Mouse (Mus musculus) spleen, postnatal 36 days (tissue): ENCODE data around the gene Trpv4.

ENCODE experiments used
- DNase-seq, 2 experiments: peaks; one replicate each; pipeline ENCODE4 v3.0.0; 2022; ENCODE audit warnings: low spot score in 2 of 2, mixed read lengths in 1 of 2

Trpv4 gene

DNA sequence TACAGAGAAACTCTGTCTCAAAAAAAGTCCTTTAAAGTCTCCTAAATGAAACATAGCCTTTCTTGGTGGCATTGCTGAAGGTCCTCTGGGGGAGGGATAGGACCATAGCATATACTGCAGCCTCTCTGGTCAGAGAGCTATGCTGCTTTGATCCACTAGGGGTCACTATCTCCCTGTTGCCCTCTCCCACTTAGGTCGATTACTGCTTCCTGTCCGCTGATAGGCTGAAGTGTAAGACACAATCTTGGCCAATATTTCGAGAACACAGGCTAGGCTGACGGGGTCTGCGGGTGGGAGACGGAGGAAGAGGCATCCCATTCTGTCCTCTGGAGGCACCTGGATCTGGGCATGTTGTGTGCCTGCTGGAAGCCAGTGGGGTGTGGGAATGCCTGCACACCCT lies 37.9 kb downstream of the Trpv4 start:
- DNase-seq, result no peak

DNA sequence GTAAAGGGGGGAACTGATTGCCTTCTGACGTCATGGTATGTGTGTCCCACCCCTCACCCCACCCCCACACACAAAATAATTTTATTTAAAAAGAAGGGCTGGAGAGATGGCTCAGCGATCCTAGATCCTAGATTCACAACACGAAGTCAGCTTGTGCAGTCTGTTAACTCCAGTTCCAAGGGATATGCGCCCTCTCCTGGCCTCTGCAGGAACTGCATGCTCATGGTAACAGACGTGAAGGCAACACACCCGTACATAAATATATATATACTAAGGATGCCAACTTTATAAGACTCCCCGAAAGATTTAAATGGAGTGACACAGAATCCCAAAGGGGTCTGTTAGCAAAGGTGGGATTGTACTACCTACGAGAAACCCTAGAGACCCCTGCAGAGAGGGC lies 39.4 kb downstream of the Trpv4 start:
- peak in 1 of 2 experiments; percentile 38 for DNase-seq

DNA sequence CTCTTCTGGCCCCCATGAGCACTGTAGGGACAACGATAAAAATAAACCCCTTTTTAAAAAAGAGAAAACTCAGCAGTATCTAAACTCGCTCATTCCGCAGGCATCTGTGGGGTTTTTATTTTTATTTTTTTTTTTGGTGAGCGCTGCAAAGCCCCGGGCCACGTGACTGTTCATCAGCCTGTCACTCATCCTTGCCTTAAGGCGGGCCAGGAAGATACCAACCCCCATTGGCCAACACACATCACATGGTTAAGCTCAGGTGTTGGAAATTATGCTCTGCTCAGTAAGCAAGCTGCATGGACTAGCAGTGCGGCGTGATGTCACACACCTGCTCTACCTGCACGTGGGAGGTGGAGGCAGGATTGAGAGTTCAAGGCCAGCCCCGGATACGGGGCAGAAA lies 40.4 kb downstream of the Trpv4 start:
- no peak for DNase-seq

DNA sequence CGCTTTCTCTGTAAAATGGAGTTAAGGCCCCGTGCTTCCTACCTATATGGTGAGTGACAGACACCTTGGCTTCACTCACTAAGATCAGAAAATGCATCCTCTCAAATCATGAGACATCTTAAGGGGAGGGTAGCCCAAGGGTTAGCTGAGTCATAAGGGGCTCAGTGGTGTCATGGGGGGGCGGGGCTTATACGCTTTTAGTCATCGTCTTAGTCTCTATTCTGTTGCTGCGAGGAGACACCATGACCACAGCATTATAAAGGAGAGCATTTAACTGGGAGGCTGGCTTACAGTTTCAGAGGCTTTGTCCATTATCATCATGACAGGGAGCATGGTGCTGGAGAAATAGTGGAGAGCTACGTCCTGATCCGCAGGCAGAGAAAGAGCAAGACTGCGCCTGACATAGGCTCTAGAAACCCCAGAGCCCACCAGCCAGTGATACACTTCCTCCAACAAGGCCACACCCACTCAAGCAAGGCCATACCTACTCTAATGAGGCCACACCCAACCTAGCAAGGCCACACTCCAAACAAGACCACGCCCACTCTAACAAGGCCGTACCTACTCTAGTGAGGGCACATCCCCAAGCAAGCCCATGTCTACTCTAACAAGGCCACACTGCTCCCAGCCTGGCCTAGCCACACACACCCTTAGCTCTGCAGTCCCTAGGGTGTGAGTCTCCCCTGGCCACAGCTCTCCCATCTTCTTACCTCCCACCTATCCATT lies 41.7 kb downstream of the Trpv4 start:
- no peak for DNase-seq

DNA sequence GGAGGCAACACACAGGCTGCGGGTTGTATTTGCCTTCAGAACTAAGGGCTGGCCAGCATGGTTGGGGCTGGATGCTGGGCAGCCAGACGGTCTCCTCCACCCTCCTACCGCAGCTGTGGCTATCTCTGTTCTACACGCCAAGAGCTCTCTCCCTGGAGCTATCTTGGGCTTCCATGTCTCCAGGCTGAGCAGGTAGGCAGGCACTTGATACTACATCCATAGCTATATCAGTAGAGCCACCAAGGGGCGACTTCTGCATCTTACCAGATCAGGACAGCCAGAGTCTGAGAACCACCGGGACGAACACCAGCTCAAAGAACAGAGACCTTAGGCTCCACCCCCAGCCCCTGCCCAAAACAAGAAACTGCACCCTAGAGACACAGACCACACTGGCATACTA lies 43.4 kb downstream of the Trpv4 start:
- DNase-seq, result no peak

DNA sequence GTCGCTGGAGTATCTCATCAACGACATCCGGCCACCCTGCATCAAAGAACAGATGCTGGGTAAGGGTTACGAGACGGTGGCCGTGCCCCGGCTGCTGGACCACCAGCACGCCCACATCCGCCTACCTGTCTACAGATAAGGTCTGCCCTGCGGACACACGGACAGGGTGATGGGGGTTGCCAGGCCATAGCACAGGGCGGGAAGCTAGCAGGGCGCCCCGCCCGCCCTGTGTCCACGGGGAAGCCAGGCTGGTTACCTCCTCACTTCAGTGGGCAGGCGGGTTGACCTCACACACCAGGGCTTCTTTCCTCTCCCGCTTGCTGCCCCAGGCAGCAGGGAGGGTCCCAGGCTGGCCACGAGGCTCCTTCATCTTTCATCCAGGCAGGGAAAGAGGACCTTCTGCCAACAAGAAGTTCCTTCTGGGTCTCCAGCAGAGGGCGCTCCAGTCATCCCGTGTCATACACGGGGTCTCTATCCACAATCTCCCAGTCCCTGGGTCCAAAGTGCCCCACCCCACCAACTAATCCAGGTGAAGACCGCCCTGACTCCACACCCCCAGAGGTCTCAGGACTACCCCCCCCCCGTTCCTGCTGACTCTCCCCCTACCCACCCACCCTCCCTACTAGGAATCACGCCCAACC lies 46.1 kb downstream of the Trpv4 start:
- DNase-seq, result no peak

DNA sequence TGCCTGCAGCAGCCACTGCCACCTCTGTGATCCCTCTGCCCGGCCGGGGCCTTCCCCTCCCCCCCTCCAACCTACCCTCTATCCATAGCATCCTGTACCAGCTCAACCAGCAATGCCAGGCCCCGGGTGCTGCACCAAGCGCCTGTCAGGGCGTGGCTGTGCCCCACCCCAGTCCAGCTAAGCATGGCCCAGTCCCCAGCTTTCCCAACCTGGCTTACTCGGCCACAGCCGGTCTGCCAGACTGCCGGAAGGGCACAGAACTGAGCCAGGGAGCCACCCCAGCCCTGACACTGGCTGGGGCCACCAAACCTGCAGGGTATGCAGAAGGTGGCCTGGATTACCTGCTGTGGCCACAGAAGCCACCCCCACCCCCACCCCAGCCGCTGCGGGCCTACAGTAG lies 47.0 kb downstream of the Trpv4 start:
- DNase-seq, result no peak

DNA sequence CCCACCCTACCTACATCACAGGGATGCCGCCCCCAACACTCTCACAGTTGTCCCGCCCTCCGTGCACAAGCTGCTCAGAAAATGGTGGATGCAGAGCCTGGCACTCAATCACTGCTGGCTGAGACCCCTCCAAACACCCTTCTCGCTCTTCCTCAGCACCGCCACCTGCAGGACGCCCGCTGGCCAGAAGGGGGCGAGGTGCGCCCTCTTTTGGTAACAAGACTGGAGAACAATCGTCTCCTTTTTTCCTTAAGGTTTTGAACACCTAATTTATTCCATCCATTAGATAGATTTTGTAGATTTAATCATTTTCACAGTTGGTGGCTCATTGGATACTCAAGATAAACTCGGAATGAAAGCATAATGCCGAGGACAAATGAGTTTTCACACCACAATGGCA lies 49.7 kb downstream of the Trpv4 start:
- peak; percentile 55 to 63 for DNase-seq

DNA sequence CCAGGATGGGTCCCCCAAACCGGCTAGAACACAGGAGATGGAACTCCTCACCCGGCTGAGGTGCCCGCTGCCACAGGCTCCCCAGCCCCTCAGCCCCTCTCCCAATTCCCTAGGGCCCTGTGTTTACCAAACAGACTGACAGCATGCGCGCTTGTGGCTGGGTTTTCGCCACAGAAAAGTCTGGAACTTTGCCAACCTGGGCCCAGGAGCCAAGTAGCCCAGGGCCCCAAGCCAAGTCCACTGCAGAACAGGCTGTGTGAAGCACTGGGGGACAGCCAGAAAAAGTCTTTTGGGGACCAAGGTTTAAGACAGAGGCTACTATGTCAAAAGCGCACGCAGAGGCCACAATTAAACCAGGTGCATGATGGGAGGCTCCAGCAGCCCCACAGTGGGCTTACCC lies 50.6 kb downstream of the Trpv4 start:
- DNase-seq, result no peak

DNA sequence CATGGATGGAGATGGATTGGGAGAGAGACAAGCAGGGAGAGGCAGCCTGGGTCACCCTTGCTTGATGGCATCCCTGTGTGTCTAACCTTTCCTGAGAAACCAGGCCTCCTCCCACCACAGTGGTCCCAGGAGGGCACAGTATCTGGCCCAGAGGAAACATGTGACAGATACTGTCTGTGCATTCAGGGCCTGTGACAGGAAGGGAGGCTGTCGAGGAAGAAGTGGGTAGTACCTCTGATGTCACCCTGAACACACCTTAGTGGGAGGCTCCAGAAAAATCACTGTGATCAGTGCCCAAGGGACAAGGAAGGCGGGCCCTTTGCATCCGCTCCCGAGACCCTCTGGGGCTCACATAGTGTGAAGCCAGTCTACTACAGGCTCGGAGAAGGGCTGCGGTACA lies 52.2 kb downstream of the Trpv4 start:
- peak; percentile 71 to 73 for DNase-seq

DNA sequence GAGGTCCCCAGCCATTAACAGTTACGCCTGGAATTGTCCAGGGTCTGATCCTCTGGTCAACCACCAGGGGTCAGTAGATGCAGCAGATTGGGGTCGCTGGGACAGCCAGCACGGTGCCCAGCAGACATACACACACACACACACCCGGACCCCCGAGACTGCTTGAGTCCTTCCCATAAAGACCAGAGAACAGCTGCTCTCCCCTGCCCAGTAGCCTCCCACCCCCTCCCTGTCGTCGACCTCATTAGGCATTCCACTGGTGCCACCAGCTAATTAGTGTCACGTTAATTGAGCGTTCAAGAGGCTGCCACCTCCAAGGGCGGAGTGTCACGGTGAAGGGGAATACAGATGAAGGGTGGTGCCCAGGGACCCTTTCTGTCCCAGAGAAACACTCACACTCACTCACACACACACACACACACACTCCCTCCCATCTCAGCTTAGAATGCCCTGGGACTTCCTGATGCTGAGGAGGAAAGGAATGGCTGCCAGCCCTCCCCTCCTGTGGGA lies 53.4 kb downstream of the Trpv4 start:
- DNase-seq, result no peak

DNA sequence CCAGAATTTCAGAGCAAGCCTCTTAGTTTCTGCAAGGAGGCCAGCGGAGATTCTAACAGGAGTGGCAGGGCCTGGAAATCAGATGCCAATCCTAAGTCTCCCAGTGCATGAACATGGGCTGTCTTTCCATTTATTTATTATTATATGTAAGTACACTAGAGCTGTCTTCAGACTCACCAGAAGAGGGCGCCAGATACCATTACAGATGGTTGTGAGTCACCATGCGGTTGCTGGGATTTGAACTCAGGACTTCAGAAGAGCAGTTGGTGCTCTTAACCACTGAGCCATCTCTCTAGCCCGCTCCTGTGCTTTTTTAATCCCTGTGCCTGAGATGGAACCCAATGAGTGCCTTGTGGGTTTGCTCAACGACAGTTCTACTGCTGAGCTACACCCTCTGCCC lies 54.2 kb downstream of the Trpv4 start:
- DNase-seq, result no peak

DNA sequence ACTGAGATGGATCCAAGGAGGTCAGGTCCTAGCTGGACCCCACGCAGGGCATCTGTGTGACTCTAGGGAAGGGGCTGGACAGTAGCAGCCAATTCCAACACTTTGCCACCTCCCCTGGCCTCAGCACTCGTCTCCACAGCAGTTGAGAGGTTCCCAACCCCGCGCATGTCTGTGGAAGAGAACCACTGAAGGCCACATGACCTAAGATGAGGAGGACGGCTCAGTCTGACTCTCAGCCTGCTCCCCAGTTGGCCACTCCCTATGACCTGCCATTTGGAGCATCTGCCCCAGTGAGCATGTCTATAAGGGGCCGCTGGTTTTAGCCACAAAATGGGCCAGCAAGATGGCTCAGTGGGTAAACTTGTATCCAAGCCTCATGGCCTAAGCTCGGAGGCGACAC lies 56.2 kb downstream of the Trpv4 start:
- DNase-seq, result no peak

DNA sequence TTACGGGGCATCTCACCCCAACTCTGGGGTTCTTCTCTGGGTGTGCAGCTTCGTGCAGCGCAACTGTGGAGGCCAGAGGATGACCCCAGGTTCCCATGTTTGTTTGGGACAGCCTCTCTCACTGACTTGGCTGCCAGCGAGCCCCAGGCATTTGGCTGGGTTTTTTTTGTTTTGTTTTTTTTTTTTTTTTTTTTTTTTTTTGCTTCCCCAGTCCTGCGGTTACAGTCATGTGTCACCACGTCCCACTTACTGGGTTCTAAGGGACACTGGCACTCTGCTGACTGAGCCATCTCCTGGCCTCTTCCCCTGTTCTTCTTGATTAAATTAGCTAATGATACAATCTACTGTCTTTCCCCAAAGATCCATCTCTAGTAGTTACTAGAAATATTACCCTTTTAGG lies 60.6 kb downstream of the Trpv4 start:
- no peak for DNase-seq

DNA sequence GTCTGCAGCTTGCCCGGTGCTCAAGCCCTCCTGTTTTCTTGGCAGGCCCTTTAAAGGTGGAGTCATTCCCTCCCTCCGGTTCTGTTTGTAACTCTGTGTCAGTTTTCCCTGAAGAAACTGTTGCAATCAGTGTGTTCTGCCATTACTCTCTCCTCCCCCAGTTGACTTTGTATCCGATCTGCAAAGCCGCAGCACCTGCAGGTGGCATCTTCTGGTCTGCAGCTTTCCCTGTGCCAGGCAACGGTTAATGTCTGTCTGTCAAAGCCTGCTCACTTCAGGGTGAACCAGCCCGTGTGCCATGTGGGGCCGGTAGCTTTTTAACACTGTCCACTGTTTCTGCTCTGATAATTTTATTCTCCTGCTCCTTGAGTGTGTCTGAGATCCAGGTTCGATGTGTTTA lies 61.0 kb downstream of the Trpv4 start:
- DNase-seq, result peak; percentile 68 to 69

DNA sequence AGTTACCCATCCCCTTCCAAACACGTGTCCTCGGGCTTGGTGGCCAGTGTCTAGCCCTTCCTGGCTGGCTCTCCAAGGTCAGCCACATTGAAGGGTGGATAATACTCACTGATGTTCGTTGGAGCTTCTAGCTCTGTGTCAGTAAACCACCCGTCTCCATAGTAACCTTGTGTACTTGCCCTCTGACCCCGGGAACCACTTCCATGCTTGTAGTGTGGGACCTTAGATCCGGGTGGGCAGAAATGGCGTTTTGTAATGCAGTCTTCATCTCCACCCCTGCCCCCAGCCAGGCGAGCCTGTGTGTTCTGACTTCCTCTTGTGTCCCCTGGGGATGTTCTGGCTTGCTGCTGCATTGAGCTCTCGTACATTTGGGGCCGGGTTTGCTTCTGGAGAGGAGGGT lies 61.6 kb downstream of the Trpv4 start:
- peak; percentile 87 to 90 for DNase-seq

DNA sequence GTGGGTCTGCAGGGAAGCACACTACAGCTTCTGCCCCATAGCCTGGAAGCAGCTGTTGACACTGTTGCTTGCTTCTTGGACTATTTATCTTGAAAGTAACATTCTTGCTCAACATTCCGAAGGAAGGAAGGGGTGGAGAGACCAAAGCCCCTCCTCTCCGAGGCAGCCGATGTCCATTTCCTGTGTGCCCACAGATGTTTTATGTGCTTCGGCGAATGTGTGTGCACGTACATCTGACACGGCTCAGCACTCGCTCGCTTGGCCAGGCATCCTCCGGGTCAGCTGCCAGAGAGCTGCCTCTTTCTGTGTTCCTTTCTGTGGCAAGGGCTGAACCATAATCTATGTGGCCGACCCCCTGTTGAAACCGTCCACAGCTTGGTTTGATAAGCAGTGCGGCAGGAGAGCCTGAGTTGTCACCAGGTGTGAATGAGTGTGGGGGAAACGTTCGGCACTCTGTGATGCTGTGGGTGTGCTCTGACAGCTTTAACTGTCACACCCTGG lies 63.4 kb downstream of the Trpv4 start:
- peak; percentile 75 to 79 for DNase-seq

DNA sequence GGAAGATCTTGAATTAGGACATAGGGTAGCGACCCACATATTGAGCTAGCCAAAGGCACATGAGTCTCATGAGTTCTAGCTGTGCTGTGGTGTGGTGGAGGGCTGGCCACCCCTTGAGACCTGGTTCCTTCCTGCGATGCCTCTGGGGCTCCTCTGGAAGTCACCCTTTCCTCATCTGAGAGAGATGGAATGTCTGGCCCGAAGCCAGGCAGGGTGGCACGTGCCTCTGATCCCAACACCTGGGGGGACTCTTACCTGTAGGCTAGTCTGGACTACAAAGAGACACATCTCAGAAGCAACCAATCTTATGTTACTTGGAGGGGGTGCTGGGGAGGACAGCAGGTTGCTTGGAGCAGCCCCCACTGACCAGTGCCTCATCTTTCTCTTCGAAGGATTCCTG lies 64.3 kb downstream of the Trpv4 start:
- DNase-seq, result no peak

DNA sequence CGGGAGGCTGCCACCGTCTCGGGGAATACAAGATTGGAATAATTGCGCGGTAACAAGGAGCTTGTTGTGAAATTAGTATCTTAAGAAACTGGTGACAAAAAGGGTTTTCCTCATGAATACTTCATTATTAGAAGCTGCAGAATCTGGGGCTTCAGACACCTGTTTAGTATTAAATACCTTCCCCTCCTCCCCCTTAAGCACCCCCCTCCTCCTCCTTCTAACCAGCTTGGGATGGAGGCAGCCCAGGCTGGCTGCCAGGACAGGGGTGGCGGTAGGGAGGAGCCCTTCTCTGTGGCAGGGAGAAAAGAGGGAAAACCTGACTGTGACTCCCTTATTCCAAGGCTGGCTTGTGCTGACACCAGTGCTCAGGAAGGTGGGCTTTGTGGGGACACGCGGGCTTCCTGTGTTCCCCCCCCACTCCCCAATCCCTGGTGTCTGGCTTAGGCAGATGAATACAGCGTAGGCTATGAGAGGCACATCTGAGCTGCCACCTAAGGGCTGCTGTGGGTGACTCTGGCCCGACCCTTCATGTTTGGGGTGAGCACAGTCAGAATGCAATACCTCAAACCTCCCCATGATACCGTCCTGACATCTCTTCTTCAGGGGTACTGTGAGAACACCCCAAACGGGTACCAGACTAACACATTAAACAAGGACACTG lies 64.9 kb downstream of the Trpv4 start:
- DNase-seq, result peak; percentile 47 to 48

DNA sequence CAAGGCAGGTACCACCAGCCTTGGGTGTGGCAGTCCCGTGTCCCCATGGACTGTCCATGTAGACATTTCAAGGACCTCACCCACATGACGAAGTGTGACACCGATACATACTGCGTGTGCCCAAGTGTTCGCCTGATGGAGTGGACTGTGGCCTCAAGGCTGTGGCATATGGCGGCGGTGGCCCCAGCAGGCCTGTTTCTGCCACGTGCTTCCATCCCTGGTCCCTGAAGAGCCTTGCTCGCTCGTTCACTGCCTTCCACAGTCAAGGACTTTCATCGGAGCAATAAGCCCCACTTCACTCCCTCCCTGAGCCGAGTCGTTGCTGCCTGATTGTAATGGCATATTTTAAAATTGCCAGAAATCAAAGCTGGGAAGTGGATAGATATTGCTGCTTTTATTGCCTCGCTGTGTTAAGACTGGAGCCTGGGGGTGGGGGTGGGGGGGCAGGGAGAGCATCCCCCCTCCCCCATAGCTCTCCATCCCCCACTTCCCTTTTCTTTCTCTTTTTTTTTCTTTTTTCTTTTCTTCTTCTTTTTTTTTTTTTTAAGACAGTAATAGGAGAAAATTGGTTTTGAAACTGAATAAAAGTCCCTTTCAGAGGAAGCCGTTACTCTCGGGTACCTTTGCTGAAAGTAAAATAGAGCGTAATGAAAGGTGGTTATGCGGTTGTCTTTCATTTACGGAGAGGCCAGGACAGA lies 65.6 kb downstream of the Trpv4 start:
- DNase-seq, result no peak

DNA sequence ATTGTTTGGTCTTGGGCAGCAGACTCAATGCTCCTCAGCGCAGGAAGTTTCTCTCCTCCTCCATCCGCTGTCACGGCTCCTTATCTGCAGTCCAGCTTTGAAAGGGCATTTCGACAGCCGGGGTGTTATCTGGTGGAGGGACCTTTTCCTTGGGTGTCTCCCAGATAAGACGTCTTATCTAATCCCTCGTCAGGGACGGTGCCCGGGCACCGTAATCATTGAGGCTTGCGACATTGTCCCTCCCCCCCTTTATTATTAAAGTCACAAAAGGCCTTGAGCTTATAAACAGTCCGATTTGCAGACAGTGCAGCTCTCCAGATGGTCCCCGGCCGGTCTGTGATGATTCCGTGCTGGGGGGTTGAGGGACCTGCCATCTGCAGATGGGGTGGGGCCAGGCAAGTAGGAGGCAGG lies 67.1 kb downstream of the Trpv4 start:
- no peak for DNase-seq
